10 mouse cellular contexts compared by ENCODE assay signal in genomic region chr15:102657926-102658381, GRCm38 (mm10). TPM values are rescaled to one million over a fixed set of nuclear protein-coding genes. Genes with fewer than 3 reads are reported as not detected.
DNase-seq lines count a peak whose midpoint lies in the region; ATAC-seq lines count a peak whose summit lies in the region.
"Had no signal": no experiment of that assay in that cellular context is flagged by ENCODE, and none has a peak within 500 bp of the region (broad histone marks: within the 10 kb centered on the region; RNA-seq: fewer than 3 reads in every experiment).

No protein-coding gene starts in this region.

- peak overlapping the region; percentile 81 for H3K27ac ChIP-seq in hindbrain, embryonic 12.5 days
- no peak overlapping the region; the same call in 1 of the 2 replicates for H3K27ac ChIP-seq in hindbrain, embryonic 11.5 days (ENCODE audit: low read depth, low read length)
- H3K27ac ChIP-seq in intestine, embryonic 16.5 days (ENCODE audit: low read length) = peak overlapping the region; percentile 91

- H3K36me3 ChIP-seq in hindbrain, embryonic 12.5 days = peaks cover 15% of the 10 kb centered on the region
- H3K36me3 ChIP-seq in hindbrain, embryonic 11.5 days (ENCODE audit: control insufficient read depth, insufficient read depth, low read length) = 0 out of 2 replicates have a peak, but pooled peaks cover under 1% of the 10 kb centered on the region
- 0 out of 2 replicates have a peak, but pooled peaks cover 3% of the 10 kb centered on the region for H3K36me3 ChIP-seq in intestine, embryonic 16.5 days (ENCODE audit: control insufficient read depth, insufficient read depth, low read length)

- DNase-seq in hindbrain, embryonic 11.5 days (ENCODE audit: low spot score) = no peak
- peak; percentile 14 to 40 for DNase-seq in right cerebral cortex, postnatal 36 days (ENCODE audit: low spot score in 2 of 2)
- no peak for DNase-seq in right cerebral cortex, postnatal 14 days
- peak; percentile 66 for DNase-seq in yolk sac, embryonic 10.5 days (ENCODE audit: low spot score)
- DNase-seq in left cerebral cortex, postnatal 4 days = no peak
- DNase-seq: adrenal gland, postnatal 25 days had no signal

- H3K9ac ChIP-seq in hindbrain, embryonic 12.5 days = no peak overlapping the region
- no peak overlapping the region for H3K9ac ChIP-seq in hindbrain, embryonic 11.5 days (ENCODE audit: low read depth, low read length)
- H3K9ac ChIP-seq in intestine, embryonic 16.5 days (ENCODE audit: low read depth, low read length) = 0 out of 2 replicates have a peak overlapping the region, but pooled peaks have one; percentile 29

- intact Hi-C loops in left cerebral cortex, postnatal 4 days (cut with DNase I) = no loop called here

- no peaks in the 10 kb centered on the region for H3K9me3 ChIP-seq in hindbrain, embryonic 12.5 days (replicated peaks)
- H3K9me3 ChIP-seq in hindbrain, embryonic 11.5 days (ENCODE audit: control insufficient read depth, low read length) = no peaks in the 10 kb centered on the region
- no peaks in the 10 kb centered on the region for H3K9me3 ChIP-seq in intestine, embryonic 16.5 days (ENCODE audit: control insufficient read depth, low read length)

- H3K4me3 ChIP-seq in hindbrain, embryonic 12.5 days = no peak overlapping the region
- no peak overlapping the region for H3K4me3 ChIP-seq in hindbrain, embryonic 11.5 days (ENCODE audit: low read depth, low read length)
- H3K4me3 ChIP-seq in intestine, embryonic 16.5 days (ENCODE audit: low read length) = no peak overlapping the region

- H3K4me1 ChIP-seq in hindbrain, embryonic 12.5 days = peaks cover 8% of the 10 kb centered on the region; the same call in 1 of the 2 replicates
- no peaks in the 10 kb centered on the region for H3K4me1 ChIP-seq in hindbrain, embryonic 11.5 days (replicated peaks; ENCODE audit: control insufficient read depth, insufficient read depth, low read length)
- H3K4me1 ChIP-seq in intestine, embryonic 16.5 days (ENCODE audit: control insufficient read depth, insufficient read depth, low read length) = peaks cover 20% of the 10 kb centered on the region

- H3K27me3 ChIP-seq in hindbrain, embryonic 12.5 days = no peaks in the 10 kb centered on the region
- no peaks in the 10 kb centered on the region for H3K27me3 ChIP-seq in hindbrain, embryonic 11.5 days (ENCODE audit: control insufficient read depth, insufficient read depth, low read length)
- no peaks in the 10 kb centered on the region for H3K27me3 ChIP-seq in intestine, embryonic 16.5 days (replicated peaks; ENCODE audit: control insufficient read depth, insufficient read depth, low read length)

- no peak for ATAC-seq in hindbrain, embryonic 12.5 days (ENCODE audit: low FRiP score)
- ATAC-seq in hindbrain, embryonic 11.5 days (ENCODE audit: low FRiP score) = no peak
- ATAC-seq in intestine, embryonic 16.5 days = peak; percentile 50
- no peak for ATAC-seq in cerebellum, adult (ENCODE audit: insufficient number of reproducible peaks, low FRiP score, low TSS enrichment)

- WGBS in hindbrain, embryonic 12.5 days = 76% methylated on average over 3 of the region's 3 CpGs
- WGBS in hindbrain, embryonic 11.5 days = 86% methylated on average over 3 of the region's 3 CpGs
- 34% methylated on average over 3 of the region's 3 CpGs for WGBS in intestine, embryonic 16.5 days

- H3K4me2 ChIP-seq in hindbrain, embryonic 12.5 days (replicated peaks) = no peak overlapping the region
- H3K4me2 ChIP-seq in hindbrain, embryonic 11.5 days (replicated peaks; ENCODE audit: low read depth, low read length) = no peak overlapping the region
- no peak overlapping the region for H3K4me2 ChIP-seq in intestine, embryonic 16.5 days (ENCODE audit: low read depth, low read length)

RNA-seq across cellular contexts. Expression of gene Atp5g2, which starts 14.2 kb away (rescaled TPM):
- 53.9 and 60.4 TPM in 2 replicates for polyA plus RNA-seq in hindbrain, embryonic 12.5 days (2016; fragmentation: Nextera tagmentation; extraction: Ambion mirVana)
- 57.6 and 66.0 TPM in 2 replicates for polyA plus RNA-seq in hindbrain, embryonic 11.5 days (2014; fragmentation: Nextera tagmentation; extraction: Ambion mirVana)
- polyA plus RNA-seq in intestine, embryonic 16.5 days (2015; fragmentation: Nextera tagmentation; extraction: Ambion mirVana) = 55.5 and 77.3 TPM in 2 replicates
- total RNA-seq in left cerebral cortex, postnatal 4 days (2021) = 10 to 100 TPM; 13.4 to 14.1 TPM

RNA-seq across cellular contexts. Expression of gene Atf7, which starts 32.7 kb away (rescaled TPM):
- polyA plus RNA-seq in hindbrain, embryonic 12.5 days (2016; fragmentation: Nextera tagmentation; extraction: Ambion mirVana) = 23.6 and 24.5 TPM in 2 replicates
- 14.7 and 15.5 TPM in 2 replicates for polyA plus RNA-seq in hindbrain, embryonic 11.5 days (2014; fragmentation: Nextera tagmentation; extraction: Ambion mirVana)
- 21.9 and 22.5 TPM in 2 replicates for polyA plus RNA-seq in intestine, embryonic 16.5 days (2015; fragmentation: Nextera tagmentation; extraction: Ambion mirVana)
- total RNA-seq in left cerebral cortex, postnatal 4 days (2021) = 10 to 100 TPM; 41.7 to 46.1 TPM

RNA-seq across cellular contexts. Expression of gene Gm28047, which starts 33.1 kb away (rescaled TPM):
- polyA plus RNA-seq in hindbrain, embryonic 12.5 days (2016; fragmentation: Nextera tagmentation; extraction: Ambion mirVana) = not detected in 2 replicates
- polyA plus RNA-seq in hindbrain, embryonic 11.5 days (2014; fragmentation: Nextera tagmentation; extraction: Ambion mirVana) = 0.93 TPM in 1 of 2 replicates, not detected in the other
- not detected in 2 replicates for polyA plus RNA-seq in intestine, embryonic 16.5 days (2015; fragmentation: Nextera tagmentation; extraction: Ambion mirVana)
- total RNA-seq in left cerebral cortex, postnatal 4 days (2021) = 1 to 10 TPM in 1 of 2 experiments, not detected in 1; 2.2 TPM
- polyA plus RNA-seq: thymus, postnatal 0 days had no signal

Comparison
In these comparisons a context has a peak if more than half of its experiments do, and no peak if none do; other contexts are left out.
1. DNase-seq: peak in right cerebral cortex, postnatal 36 days (2 of 2) and yolk sac, embryonic 10.5 days (single experiment); none in hindbrain, embryonic 11.5 days (single experiment), right cerebral cortex, postnatal 14 days (single experiment) and left cerebral cortex, postnatal 4 days (single experiment).